Mouse (Mus musculus): ENCODE measurements around the gene Foxc2. TPM values are rescaled to one million over a fixed set of nuclear protein-coding genes. Genes with fewer than 3 reads are reported as not detected.

Foxc2 gene
- 3.0 TPM for polyA plus RNA-seq (2014; fragmentation: Illumina TruSeq; extraction: RNeasy Lipid Tissue Mini Kit (QIAGEN cat#74804); ENCODE audit: low read depth, low replicate concordance)

GRCm38 (mm10) chr8:121115948-121116347 is at the start of gene Foxc2:
TSS of gene Foxc2 (plus strand) at chr8:121116171.

DNA sequence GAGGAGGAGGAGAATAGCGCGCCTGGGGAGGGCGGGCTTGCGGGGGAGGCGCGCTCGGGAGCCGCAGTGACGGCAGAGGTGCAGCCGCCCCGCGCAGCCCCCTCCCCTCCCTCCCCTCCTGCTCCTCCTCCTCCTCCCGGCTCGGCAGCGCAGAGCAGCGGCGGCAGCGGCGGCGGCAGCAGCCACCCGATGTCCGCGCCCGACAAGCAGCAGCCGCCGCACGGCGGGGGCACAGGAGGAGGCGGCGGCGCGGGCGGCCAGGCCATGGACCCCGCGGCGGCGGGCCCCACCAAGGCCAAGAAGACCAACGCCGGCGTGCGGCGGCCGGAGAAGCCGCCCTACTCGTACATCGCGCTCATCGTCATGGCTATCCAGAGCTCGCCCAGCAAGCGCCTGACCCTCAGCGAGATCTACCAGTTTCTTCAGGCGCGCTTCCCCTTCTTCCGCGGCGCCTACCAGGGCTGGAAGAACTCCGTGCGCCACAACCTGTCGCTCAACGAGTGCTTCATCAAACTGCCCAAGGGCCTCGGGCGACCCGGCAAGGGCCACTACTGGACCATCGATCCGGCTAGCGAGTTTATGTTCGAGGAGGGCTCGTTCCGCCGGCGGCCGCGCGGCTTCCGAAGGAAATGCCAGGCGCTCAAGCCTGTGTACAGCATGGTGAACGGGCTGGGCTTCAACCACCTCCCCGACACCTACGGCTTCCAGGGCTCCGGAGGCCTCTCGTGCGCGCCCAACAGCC is 31.6 kb upstream of the Foxc2 start, which contains the start of gene Foxf1:
Foxf1 (plus strand) TSS at position 177 of the 742 bp plus-strand sequence.

DNA sequence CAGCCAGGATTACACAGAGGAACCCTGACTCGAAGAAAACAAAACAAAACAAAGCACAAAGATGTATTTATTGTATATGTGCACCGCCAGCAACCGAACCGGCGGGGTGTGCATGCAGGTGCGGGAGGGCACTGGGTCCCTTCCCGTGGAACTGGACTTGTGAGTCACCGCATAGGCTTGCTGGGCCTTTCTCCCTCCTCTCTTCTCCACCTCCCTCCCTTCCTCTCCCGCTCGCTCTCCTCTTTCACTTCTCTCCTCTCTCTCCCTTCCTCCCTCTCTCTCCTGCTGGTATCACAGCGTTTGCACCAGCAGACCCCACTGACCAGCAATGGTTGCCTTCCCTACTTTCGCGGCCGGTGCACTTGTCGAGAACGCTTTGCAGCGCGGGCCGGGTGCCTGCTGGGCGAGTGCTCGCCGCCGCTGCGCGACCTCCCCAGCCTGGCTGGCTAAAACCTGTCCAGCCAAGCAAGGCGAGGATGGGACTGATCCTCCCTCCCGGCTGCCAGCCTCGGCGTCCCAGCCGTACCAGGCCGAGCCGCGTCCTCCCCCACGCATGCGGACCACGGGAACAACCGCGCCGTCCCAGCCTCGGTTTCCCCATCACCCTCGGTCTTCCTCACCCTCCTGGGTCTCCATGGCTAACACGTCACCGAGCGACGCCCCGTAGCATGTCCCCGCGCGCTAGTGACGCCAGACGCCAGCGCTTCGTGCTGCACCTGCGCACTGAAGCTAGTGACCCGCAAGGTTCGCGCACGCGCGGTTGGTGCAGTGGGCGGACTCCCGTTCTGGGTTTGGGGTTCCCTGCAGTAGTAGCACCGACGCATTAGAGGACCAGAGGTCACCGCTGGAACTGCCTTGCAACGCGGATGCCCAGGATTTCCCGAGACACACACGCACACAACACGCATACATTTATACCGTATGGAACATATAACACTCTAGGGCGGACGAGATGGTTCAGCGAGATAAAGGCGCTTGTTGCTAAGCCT is 8.0 kb upstream of the Foxc2 start, which contains the start of gene Mthfsd:
Mthfsd (minus strand) TSS at position 725 of the 989 bp plus-strand sequence.

GRCm38 (mm10) chr8:121127756-121128375 is 11.9 kb downstream of the Foxc2 start, which contains the start of gene Foxl1:
TSS of gene Foxl1 (plus strand) at chr8:121127940.

Other genes with a start within 250 kb of the Foxc2 start
- not detected for gene Foxf1, start 31.8 kb upstream of the Foxc2 start, polyA plus RNA-seq (2014; fragmentation: Illumina TruSeq; extraction: RNeasy Lipid Tissue Mini Kit (QIAGEN cat#74804); ENCODE audit: low read depth, low replicate concordance)
- 5.1 TPM for gene Mthfsd, start 7.8 kb upstream of the Foxc2 start, polyA plus RNA-seq (2014; fragmentation: Illumina TruSeq; extraction: RNeasy Lipid Tissue Mini Kit (QIAGEN cat#74804); ENCODE audit: low read depth, low replicate concordance)
- 0.24 TPM for gene Foxl1, start 11.8 kb downstream of the Foxc2 start, polyA plus RNA-seq (2014; fragmentation: Illumina TruSeq; extraction: RNeasy Lipid Tissue Mini Kit (QIAGEN cat#74804); ENCODE audit: low read depth, low replicate concordance)

Measured in kidney, adult 10 weeks (tissue).